Mouse (Mus musculus) frontal cortex, adult 2 months (tissue): ENCODE data around the gene Id4. TPM values are rescaled to one million over a fixed set of nuclear protein-coding genes. Genes with fewer than 3 reads are reported as not detected.

Experiments used
- DNase-seq, 2 experiments: peaks; one replicate each; pipeline ENCODE4 v3.0.0; 2022; ENCODE audit warnings: low spot score in 1 of 2; ENCODE audit errors: extremely low spot score in 1 of 2
- polyA plus RNA-seq: library from polyadenylated mRNA; depleted of rRNA; stranded (reverse); fragments of >200 nt; gene quantifications from 2 replicates; pipeline ENCODE4 v1.2.3, GENCODE M21; 2012

The Id4 gene
- polyA plus RNA-seq, 1 experiment: 39.8 TPM

- DNase-seq: no peak
These were observed 53.5 kb downstream of the Id4 start for GRCm38 (mm10) chr13:48314500-48314899.
